Mouse (Mus musculus): ENCODE results near the gene Zfp628.

DNA sequence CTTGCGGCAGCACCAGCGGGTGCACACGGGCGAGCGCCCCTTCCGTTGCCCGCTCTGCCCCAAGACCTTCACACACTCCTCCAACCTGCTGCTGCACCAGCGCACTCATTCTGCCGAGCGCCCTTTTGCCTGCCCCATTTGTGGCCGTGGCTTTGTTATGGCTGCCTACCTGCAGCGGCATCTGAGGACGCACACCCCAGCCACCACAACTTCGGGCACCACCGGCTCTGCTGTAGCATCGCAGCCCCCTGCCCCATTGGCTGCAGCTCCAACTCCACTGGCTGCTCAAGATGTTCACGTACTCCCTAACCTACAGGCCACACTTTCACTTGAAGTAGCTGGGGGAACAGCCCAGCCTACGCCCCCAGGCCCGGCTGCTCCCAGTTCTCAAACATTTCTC is 5.5 kb downstream of the Zfp628 start:
- TF ChIP-seq CTCF (IDR thresholded peaks at IDR 0.05; ENCODE audit: control insufficient read depth, insufficient read depth, low read length) (no peak), POLR2A (IDR thresholded peaks at IDR 0.05; ENCODE audit: borderline replicate concordance, control insufficient read depth, low read depth, low read length) (no peak)
